In genomic region chr2:79610894-79611293, GRCm38 (mm10) we compare ENCODE assay signal across 15 mouse cellular contexts.
"Had no signal": no experiment of that assay in that cellular context is flagged by ENCODE, and none has a peak within 500 bp of the region (broad histone marks: within the 10 kb centered on the region; RNA-seq: fewer than 3 reads in every experiment).

No protein-coding gene starts in this region.

- H3K4me1 ChIP-seq: limb, embryonic 15.5 days; midbrain, embryonic 10.5 days; neural tube, embryonic 12.5 days had no signal

- H3K4me3 ChIP-seq: left cerebral cortex, adult 2 months; limb, embryonic 15.5 days; liver, embryonic 12.5 days; midbrain, embryonic 10.5 days; myocyte; neural tube, embryonic 12.5 days had no signal

- H3K36me3 ChIP-seq: limb, embryonic 15.5 days; liver, embryonic 12.5 days; midbrain, embryonic 10.5 days; neural tube, embryonic 12.5 days had no signal

- H3K9ac ChIP-seq: limb, embryonic 15.5 days; liver, embryonic 12.5 days; lung, embryonic 14.5 days; neural tube, embryonic 12.5 days had no signal

- H3K27ac ChIP-seq: left cerebral cortex, adult 2 months; limb, embryonic 15.5 days; liver, embryonic 12.5 days; macrophage; midbrain, embryonic 10.5 days; neural tube, embryonic 12.5 days had no signal

- H3K4me2 ChIP-seq: limb, embryonic 15.5 days; liver, embryonic 12.5 days; lung, embryonic 14.5 days; neural tube, embryonic 12.5 days had no signal

- H3K27me3 ChIP-seq: limb, embryonic 15.5 days; liver, embryonic 12.5 days; neural tube, embryonic 12.5 days had no signal

- ATAC-seq: liver, embryonic 12.5 days had no signal

- H3K9me3 ChIP-seq: limb, embryonic 15.5 days; liver, embryonic 12.5 days; midbrain, embryonic 10.5 days; neural tube, embryonic 12.5 days had no signal

- DNase-seq: kidney, postnatal 25 days; lung, embryonic 14.5 days; lung, postnatal 14 days; midbrain, embryonic 14.5 days; retina, postnatal 1 day; right cerebral cortex, postnatal 4 days; spleen, adult 18-20 months; thymus, postnatal 36 days had no signal
